Mouse (Mus musculus): ENCODE measurements around the gene Gm49630. TPM values are rescaled to one million over a fixed set of nuclear protein-coding genes. Genes with fewer than 3 reads are reported as not detected.

The Gm49630 gene
- not detected in 2 replicates for polyA plus RNA-seq (2021; fragmentation: Nextera tagmentation)
- long read RNA-seq, experiment 1: 0 reads
- long read RNA-seq, experiment 2: 0 reads

GRCm38 (mm10) chr17:7371879-7372278, at the start of gene Gm49630:
TSS of gene Gm49630 (minus strand) at chr17:7371979.

DNA sequence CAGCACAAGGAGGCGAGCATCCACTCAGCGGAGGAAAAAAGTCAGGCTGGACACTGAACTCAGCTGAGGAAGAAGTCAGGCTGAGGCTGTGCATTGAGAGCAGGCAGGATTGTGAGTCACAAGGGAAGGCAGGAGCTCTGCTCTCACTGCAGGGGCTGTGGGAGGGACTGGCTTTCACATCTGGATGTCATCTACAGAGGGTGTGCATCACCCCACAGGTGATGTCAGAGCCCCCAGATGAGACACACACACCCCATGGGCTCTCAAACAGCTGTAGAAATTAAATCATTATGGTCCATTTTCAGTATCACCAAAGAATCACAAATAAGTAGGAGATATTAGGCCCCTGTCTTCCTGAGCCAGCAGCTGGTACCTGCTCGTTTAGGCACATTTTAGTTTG, 13.6 kb upstream of the Gm49630 start, which contains the start of gene Unc93a2:
Gene Unc93a2, minus strand, starts transcription at position 101 of the 400 bp plus-strand sequence.

DNA sequence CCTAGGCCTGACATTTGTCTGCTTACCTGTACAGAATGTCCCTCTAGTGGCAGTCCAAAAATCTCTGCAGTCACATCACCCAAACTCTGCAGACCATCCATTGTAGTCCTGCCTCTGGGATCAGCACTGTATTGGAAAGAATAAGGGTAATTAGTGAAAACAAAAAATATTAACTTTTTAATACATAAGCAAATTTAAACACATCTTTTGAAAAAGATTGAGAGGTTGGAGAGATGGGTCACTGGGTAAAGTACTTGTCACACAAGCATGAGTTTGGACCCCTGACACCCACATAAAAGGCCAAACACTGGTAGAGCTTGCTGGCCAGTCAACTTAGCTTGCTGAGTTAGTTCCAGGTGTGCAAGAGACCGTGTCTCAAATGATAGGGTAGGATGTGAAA, 19.2 kb downstream of the Gm49630 start, which contains the start of gene Ttll2:
Gene Ttll2, minus strand, starts transcription at position 101 of the 400 bp plus-strand sequence.

DNA sequence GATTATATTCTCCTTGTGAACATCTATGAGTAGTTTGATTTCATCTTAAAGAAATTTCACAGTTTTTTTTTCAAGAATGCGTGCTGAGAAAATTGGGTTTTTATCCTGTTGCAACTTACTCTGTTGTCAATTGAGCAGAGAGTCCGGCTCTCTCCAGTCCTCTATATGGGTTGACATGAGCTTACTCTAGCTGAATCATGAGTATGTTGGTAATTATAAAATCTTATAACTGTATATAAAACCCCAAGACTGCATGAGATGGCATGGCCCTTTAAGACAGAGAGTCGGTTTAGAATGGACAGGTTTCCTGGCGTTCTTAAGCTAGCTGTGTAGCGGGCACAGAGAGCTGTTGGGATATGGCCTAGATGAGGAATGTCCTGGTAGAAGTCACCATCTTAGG, 47.4 kb downstream of the Gm49630 start, which contains the start of gene Tcp10a:
Gene Tcp10a, plus strand, starts transcription at position 301 of the 400 bp plus-strand sequence.

Other genes with a start within 250 kb of the Gm49630 start
- gene Rps6ka2, start 201.9 kb downstream of the Gm49630 start, polyA plus RNA-seq (2021; fragmentation: Nextera tagmentation): 10.5 and 18.1 TPM in 2 replicates
- 0.09 TPM in 1 of 2 replicates, not detected in the other for gene Tcp10a, start 47.3 kb downstream of the Gm49630 start, polyA plus RNA-seq (2021; fragmentation: Nextera tagmentation)
- gene Ttll2, start 19.3 kb downstream of the Gm49630 start, polyA plus RNA-seq (2021; fragmentation: Nextera tagmentation): not detected in 2 replicates
- not detected in 2 replicates for gene Unc93a2, start 13.5 kb upstream of the Gm49630 start, polyA plus RNA-seq (2021; fragmentation: Nextera tagmentation)